Mouse (Mus musculus): ENCODE measurements around the gene Hook2. TPM values are rescaled to one million over a fixed set of nuclear protein-coding genes. Genes with fewer than 3 reads are reported as not detected.

Gene Hook2
- 25.3 and 27.0 TPM in 2 replicates for polyA plus RNA-seq (2015; fragmentation: Nextera tagmentation; extraction: Ambion mirVana)

DNA sequence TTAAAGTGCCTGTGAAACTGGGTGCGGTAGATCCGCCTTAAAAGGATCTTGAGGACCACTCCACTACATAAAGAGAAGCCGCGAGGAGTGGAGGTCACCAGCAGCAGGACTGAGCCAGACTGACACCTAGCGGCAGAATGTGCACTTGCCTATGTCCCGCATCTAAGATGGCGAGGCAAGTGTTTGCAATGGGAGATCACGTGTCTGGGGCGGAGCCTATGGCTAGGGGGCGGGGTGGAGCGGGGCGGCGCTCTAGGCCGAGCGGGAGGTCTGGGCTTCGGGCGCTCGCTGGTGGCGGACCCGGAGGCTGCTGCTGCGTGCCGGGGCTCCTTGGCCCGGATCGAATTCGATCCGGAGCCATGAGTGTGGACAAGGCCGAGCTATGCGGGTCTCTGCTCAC, at the start of gene Hook2:
Hook2 (plus strand) TSS at position 255 of the 400 bp plus-strand sequence.
- H3K4me2 ChIP-seq = peak within 1 kb of the TSS; percentile 85
- H3K4me3 ChIP-seq (replicated peaks) = peak within 1 kb of the TSS; percentile 58
- H3K9me3 ChIP-seq (replicated peaks) = no peaks in the 10 kb centered on the region
- peak within 1 kb of the TSS; percentile 85 for H3K27ac ChIP-seq
- WGBS = under 1% methylated on average over 28 of the region's 28 CpGs
- ATAC-seq (replicated peaks; ENCODE audit: low FRiP score) = peak; percentile 91
- H3K36me3 ChIP-seq = peaks cover 9% of the 10 kb centered on the region; the same call in 1 of the 2 replicates
- H3K27me3 ChIP-seq = peaks cover 31% of the 10 kb centered on the region
- peak within 1 kb of the TSS; percentile 69 for H3K9ac ChIP-seq
- peaks cover 29% of the 10 kb centered on the region for H3K4me1 ChIP-seq

DNA sequence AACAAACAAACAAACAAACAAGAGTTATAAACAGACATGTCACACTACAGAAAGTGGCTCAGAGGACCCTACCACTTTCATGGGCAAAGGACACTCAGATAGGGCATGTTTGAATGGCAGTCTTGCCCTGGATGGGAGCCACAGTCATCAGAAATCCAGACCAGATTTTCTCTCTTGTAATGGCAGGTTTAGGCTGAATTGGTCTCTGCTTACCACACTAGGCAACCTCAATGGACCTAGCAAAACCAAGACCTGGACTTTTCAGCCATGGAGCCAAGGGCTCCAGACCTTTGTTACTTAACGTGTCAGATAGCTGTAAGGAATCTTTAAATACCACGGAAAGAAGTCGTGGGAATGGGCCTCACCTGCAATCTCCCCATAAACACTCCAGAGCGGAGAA, 46.7 kb upstream of the Hook2 start:
- Histone ChIP-seq H3K27ac (no peak overlapping the region), H3K4me1 (peaks cover 20% of the 10 kb centered on the region), H3K9me3 (replicated peaks) (no peaks in the 10 kb centered on the region), H3K27me3 (peaks cover 93% of the 10 kb centered on the region), H3K4me3 (replicated peaks) (no peak overlapping the region), H3K36me3 (no peaks in the 10 kb centered on the region), H3K9ac (no peak overlapping the region), H3K4me2 (no peak overlapping the region)
- no peak for ATAC-seq (replicated peaks; ENCODE audit: low FRiP score)
- 16% methylated on average over 4 of the region's 4 CpGs for WGBS

DNA sequence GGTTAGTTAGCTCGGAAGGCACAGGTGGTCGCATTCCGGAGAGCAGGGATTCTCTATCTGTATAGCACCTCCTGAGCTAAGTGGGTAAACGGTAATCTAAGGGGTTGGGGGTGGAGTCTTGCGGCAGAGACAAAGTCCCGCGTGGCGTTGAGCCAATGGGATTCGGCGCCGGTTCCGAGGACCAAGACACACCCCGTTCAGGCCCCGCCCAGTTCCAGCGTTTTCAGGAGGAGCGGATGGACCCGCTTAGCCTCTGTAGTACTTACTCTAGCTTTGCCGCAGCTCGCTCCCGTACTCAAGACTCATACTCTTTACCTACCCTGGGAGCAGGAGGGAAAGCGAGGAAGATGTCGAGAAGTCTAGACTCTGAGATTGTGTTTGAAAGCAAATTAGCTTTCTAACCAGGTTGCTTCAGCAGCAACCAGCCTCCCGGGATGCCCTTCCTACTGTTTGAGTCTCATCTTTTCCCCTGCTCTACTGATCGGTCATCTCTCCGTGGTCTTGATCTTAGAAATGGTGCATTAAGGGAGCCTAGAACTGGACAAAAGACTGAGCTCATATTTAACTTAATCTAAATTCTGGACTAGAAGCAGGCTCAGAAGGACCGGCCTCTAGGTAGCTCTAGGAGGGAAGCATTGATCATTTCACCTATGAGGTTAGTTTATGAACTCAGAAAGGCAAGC, 45.8 kb upstream of the Hook2 start:
- ATAC-seq (replicated peaks; ENCODE audit: low FRiP score) = no peak
- Histone ChIP-seq H3K27me3 (peaks cover 88% of the 10 kb centered on the region), H3K9ac (no peak overlapping the region), H3K36me3 (no peaks in the 10 kb centered on the region), H3K4me2 (peak overlapping the region; percentile 33), H3K4me1 (peaks cover 20% of the 10 kb centered on the region), H3K4me3 (replicated peaks) (peak overlapping the region; percentile 16), H3K9me3 (replicated peaks) (no peaks in the 10 kb centered on the region), H3K27ac (no peak overlapping the region)
- WGBS = 2% methylated on average over 26 of the region's 26 CpGs

DNA sequence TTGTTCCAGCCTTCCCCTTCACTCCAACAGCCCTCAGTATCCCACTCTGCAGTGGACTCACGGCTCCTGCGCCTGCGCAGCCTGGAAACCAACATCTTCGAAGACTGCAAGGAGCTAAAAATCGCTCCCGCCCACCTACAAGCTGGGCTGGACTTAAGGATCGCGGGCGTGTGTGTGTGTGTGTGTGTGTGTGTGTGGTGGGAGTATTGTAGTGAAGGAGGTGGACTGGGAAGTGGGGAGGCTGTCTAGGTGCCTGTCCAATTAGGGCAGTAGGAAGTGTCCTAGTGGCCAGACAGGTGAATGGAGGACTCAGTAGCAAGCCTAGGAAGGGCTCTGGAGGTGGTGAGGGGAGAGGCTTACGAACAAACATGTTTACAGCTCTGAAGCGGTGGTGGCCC, 45.2 kb upstream of the Hook2 start:
- peaks cover 20% of the 10 kb centered on the region for H3K4me1 ChIP-seq
- H3K9me3 ChIP-seq (replicated peaks) = no peaks in the 10 kb centered on the region
- no peak overlapping the region for H3K9ac ChIP-seq
- H3K4me3 ChIP-seq (replicated peaks) = peak overlapping the region; percentile 48
- H3K36me3 ChIP-seq = no peaks in the 10 kb centered on the region
- H3K27ac ChIP-seq = no peak overlapping the region
- peak; percentile 12; the same call in 1 of the 2 replicates for ATAC-seq (replicated peaks; ENCODE audit: low FRiP score)
- H3K4me2 ChIP-seq = peak overlapping the region; percentile 84
- WGBS = 4% methylated on average over 11 of the region's 11 CpGs
- H3K27me3 ChIP-seq = peaks cover 88% of the 10 kb centered on the region

DNA sequence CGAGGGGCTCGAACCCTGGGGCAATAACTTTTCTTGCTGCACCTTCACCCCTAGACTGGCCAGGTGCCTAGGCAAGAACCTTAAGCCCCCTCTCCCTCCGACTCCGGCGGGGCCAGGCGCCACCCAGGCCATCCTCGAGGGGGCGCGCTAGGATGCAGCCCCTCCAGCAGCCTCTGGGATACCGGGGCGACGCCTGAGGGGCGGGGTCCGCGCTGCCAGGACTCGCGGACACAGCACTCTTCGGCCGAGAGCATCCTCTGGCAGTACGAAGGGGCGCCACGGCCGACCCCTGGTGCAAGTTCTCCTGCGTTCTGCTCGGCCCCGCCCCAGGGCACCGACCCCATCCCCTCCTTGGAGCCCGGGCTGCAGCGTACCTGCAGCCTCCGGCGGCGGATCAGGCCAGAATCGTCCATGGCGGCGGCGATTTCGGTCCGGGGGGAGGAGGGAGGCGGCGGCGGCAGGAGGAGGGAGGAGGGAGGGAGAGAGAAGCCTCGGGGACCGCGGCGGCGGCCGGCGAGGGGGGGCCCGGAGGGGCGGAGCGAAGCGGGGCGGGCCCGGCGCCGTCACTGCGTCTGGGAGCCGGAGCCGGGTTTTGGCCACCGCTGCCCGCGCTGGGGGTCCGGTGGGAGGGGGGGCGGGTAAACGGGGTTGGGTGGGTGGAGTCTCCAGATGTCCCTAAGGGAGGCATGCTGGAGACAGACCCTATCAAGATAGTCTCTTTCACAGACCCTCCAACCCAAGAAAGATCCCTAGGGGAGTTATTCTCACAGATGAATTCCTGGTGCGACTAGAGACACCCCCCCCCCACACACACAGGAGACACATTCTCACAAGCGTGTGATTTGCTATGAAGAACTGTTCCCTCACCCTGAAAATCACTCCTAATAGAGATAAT, 44.5 kb upstream of the Hook2 start:
- Histone ChIP-seq H3K4me3 (replicated peaks) (peak overlapping the region; percentile 48), H3K9ac (no peak overlapping the region), H3K27me3 (peaks cover 88% of the 10 kb centered on the region), H3K9me3 (replicated peaks) (no peaks in the 10 kb centered on the region), H3K4me1 (peaks cover 20% of the 10 kb centered on the region), H3K36me3 (no peaks in the 10 kb centered on the region), H3K4me2 (peak overlapping the region; percentile 84), H3K27ac (no peak overlapping the region)
- ATAC-seq (replicated peaks; ENCODE audit: low FRiP score) = peak; percentile 43; the same call in 1 of the 2 replicates
- under 1% methylated on average over 62 of the region's 67 CpGs for WGBS

DNA sequence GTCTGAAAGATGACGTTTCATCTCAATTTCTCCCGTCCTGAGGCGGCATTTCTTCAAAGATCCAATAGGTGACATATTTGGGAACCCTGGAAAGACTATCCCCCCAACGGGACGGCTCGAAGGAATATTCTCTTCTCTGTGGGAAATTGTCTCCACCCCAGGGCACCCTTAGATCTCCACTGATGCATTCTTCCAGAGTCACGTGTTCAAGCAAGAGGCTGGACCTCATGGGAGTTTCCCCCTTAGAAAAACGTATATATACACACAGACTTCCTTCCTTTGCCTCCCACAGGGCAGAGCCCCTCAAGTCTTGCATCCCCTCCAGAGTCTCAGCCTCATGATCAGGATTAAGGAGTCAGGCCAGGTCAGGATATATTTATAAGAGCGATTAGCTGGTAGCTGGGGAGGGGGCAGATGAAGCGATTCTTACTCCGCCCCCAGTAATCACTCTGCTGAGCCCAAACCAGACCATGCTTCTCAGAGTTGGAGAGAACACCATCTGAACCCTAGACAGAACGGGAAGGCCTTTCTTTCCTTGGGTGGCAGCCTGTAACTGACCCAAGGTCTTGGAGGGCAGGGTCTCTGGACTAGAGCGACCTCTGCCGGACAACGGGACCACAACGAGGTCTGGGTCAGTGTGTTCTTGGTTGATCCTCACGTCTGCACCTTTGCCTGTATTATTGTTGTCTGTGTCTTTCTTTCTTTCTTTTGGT, 43.7 kb upstream of the Hook2 start, which contains the start of gene Rtbdn:
Rtbdn (plus strand) TSS at position 464 of the 713 bp plus-strand sequence.
- 7% methylated on average over 17 of the region's 17 CpGs for WGBS
- Histone ChIP-seq H3K27ac (no peak within 1 kb of the TSS), H3K9me3 (replicated peaks) (no peaks in the 10 kb centered on the region), H3K36me3 (no peaks in the 10 kb centered on the region), H3K9ac (no peak within 1 kb of the TSS), H3K4me1 (peaks cover 20% of the 10 kb centered on the region), H3K4me2 (peak within 1 kb of the TSS; percentile 84), H3K27me3 (peaks cover 88% of the 10 kb centered on the region), H3K4me3 (replicated peaks) (peak within 1 kb of the TSS; percentile 48)
- ATAC-seq (replicated peaks; ENCODE audit: low FRiP score) = no peak

DNA sequence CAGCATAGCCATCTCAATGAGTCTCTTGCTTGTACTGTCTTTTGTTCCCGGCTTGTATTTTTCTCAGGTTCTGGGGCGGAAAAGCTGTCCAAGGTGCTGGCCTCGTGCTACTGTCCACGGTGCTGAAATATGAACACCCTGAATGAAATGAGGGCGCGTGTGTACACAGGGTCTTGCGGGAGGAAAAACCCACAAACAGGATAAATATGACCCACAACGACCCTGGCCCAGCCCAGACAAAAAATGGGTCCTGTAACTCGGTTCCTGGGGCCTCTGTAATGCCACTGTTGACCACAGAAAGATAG, 43.2 kb upstream of the Hook2 start:
- H3K4me3 ChIP-seq (replicated peaks) = no peak overlapping the region
- H3K27me3 ChIP-seq = peaks cover 88% of the 10 kb centered on the region
- 14% methylated on average over 9 of the region's 9 CpGs for WGBS
- no peaks in the 10 kb centered on the region for H3K9me3 ChIP-seq (replicated peaks)
- H3K27ac ChIP-seq = no peak overlapping the region
- H3K4me1 ChIP-seq = peaks cover 20% of the 10 kb centered on the region
- no peak overlapping the region for H3K9ac ChIP-seq
- H3K36me3 ChIP-seq = no peaks in the 10 kb centered on the region
- no peak for ATAC-seq (replicated peaks; ENCODE audit: low FRiP score)
- H3K4me2 ChIP-seq = no peak overlapping the region

DNA sequence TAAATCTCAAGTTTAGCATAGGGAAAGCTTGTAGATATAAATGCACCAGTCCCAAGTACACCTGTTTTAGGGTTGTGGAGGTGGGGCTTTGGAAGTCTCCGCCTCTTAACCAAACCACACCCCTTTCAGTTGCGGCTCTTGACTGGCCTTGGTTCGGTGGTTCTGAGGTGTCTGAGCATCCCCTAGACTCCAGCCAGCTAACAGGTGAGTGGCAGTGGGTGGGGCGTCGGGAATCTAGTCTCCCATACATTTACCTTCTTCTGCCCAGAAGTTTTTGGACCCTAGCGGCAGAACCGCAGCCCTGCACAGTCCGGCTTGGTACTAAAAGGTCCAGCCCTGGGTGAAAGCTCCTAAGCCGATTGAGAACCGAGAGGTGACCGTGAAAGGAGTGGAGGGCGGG, 40.6 kb upstream of the Hook2 start:
- H3K4me2 ChIP-seq = no peak overlapping the region
- H3K4me1 ChIP-seq = peaks cover 15% of the 10 kb centered on the region
- WGBS = 21% methylated on average over 12 of the region's 12 CpGs
- peaks cover 82% of the 10 kb centered on the region for H3K27me3 ChIP-seq
- no peaks in the 10 kb centered on the region for H3K9me3 ChIP-seq (replicated peaks)
- H3K4me3 ChIP-seq (replicated peaks) = no peak overlapping the region
- H3K9ac ChIP-seq = no peak overlapping the region
- ATAC-seq (replicated peaks; ENCODE audit: low FRiP score) = no peak
- no peak overlapping the region for H3K27ac ChIP-seq
- H3K36me3 ChIP-seq = no peaks in the 10 kb centered on the region

DNA sequence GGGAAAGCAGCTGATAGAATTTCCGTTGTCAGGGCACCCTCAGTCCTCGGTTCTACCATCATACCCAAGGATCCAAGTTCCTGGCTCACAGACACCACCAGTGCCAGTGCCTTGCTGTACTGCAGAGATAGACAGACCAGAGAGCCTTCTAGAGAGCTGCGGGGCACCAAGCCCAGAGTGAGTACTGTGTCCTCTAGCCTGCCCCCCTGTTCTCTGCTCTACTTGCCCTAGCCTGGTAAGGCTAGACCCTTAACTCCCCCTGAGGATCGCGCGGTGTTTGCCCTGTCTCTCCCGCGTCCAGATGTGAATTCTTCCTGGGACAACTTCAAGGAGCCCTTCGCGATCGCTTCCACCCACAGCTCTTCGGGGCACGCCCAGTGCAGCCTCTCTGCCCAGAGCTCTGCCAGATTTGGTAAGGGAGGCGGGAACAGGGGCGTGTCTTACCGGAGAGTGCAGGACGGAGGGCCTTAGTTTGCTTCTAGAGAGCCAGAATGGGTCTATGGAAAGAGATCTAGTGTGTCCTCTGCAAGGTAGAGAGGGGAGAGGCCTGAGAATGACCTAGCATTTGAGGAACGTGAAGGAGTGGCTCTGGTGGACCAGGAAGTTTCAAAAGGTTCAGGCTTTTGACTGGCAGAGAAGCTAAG, 37.7 kb upstream of the Hook2 start:
- H3K4me1 ChIP-seq = no peaks in the 10 kb centered on the region
- H3K27me3 ChIP-seq = peaks cover 54% of the 10 kb centered on the region
- ATAC-seq (replicated peaks; ENCODE audit: low FRiP score) = no peak
- H3K4me3 ChIP-seq (replicated peaks) = no peak overlapping the region
- H3K9me3 ChIP-seq (replicated peaks) = no peaks in the 10 kb centered on the region
- H3K36me3 ChIP-seq = peaks cover 15% of the 10 kb centered on the region
- H3K9ac ChIP-seq = no peak overlapping the region
- WGBS = 6% methylated on average over 18 of the region's 18 CpGs
- H3K4me2 ChIP-seq = no peak overlapping the region
- no peak overlapping the region for H3K27ac ChIP-seq

DNA sequence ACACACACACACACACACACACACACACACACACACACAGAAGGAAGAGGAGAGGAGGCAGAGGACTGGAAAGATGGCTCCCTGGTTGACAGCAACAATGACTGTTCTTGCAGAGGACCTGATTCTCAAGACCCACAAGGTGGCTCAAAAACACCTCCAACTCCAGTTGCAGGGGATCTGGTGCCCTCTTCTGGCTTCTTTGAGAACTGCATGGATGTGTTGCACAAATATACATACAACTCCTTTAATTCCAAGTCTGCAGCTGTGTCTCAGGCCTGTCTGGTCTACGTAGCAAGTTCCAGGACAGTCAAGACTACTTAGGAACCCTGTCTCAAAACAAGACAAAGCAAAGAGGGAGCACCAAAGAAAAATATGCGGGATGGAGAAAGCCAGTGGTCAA, 33.6 kb upstream of the Hook2 start:
- no peak overlapping the region for H3K27ac ChIP-seq

DNA sequence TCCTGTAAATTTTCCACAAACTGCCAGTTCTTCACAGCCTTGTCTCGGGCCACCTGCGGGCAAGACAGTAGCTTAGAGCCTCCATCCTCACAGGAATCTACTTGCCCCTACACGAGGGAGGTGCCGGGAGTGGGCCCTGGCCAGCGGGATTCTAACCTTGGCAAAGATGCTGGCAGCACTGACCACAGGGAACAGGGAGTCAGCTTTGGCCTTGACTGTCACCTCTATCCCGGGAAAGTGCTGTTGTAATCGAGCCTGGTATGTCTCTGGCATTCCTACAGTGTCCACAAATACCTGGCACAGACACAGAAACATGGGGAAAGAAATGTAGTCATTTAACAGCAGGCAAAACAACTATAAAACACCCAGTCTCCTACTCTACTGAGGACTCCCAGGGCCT, 30.6 kb upstream of the Hook2 start:
- H3K4me1 ChIP-seq = peaks cover 6% of the 10 kb centered on the region
- peaks cover 71% of the 10 kb centered on the region for H3K36me3 ChIP-seq
- ATAC-seq (replicated peaks; ENCODE audit: low FRiP score) = no peak
- no peak overlapping the region for H3K4me2 ChIP-seq
- no peak overlapping the region for H3K27ac ChIP-seq
- H3K27me3 ChIP-seq = no peaks in the 10 kb centered on the region
- no peaks in the 10 kb centered on the region for H3K9me3 ChIP-seq (replicated peaks)
- 91% methylated on average over 7 of the region's 7 CpGs for WGBS
- no peak overlapping the region for H3K4me3 ChIP-seq (replicated peaks)
- no peak overlapping the region for H3K9ac ChIP-seq

More for the DNA sequence above, 33.6 kb upstream of the Hook2 start:
- Histone ChIP-seq H3K4me1 (no peaks in the 10 kb centered on the region), H3K4me3 (replicated peaks) (no peak overlapping the region), H3K4me2 (no peak overlapping the region), H3K9ac (no peak overlapping the region), H3K36me3 (peaks cover 51% of the 10 kb centered on the region), H3K9me3 (replicated peaks) (no peaks in the 10 kb centered on the region), H3K27me3 (peaks cover 20% of the 10 kb centered on the region)
- no peak for ATAC-seq (replicated peaks; ENCODE audit: low FRiP score)
- WGBS = 53% methylated on average over 2 of the region's 2 CpGs

All from kidney, embryonic 15.5 days (tissue).